Mouse (Mus musculus) frontal cortex, adult (tissue): ENCODE measurements around the gene Tnfsf15.

Source experiments
- ATAC-seq: cut with Nextera tagmentation; 2 replicates; pipeline ENCODE4 v1.9.2; 2017; ENCODE audit warnings: mild to moderate bottlenecking, moderate library complexity, mixed read lengths; ENCODE audit not compliant: low TSS enrichment

The Tnfsf15 gene

DNA sequence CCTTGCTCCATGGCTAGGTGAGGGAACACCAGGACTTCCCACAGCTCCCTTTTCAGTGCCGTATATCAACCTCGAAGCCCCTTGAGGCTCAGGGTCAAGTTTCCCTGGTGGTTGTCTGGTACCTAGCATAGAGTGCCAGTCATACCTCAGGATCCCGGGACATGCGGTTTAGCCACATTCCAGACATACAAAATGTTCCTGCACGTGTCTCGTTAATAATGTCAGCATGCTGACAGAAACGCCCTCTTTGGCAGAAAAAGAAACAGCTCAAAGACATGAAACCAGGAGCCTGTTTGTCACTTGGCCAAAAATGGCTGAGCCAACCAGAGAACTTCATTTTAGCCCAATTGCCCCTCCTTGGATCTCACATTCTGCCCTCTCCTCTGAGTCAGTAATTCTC, 2.8 kb downstream of the Tnfsf15 start:
- ATAC-seq = no peak

DNA sequence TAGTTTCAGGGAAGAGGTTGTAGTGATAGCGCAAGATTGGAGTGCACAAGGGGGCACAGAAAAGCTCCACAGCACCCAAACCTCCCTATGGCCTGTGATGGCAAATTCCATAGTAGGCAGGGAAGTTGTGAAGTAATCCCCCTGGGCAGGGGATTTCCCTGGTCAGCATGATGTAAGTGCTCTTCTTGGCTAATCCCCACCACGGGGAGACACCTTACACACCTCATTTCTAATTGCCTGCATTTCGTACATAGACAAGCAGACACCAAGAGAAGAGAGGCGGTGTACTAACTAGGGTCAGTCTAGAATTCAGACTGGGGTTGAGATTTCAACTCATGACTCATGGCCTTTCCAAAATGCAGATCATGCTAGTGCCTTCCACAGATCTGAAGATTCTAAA, 4.2 kb downstream of the Tnfsf15 start:
- no peak for ATAC-seq

GRCm38 (mm10) chr4:63740001-63740400, 4.9 kb downstream of the Tnfsf15 start:
- no peak for ATAC-seq

DNA sequence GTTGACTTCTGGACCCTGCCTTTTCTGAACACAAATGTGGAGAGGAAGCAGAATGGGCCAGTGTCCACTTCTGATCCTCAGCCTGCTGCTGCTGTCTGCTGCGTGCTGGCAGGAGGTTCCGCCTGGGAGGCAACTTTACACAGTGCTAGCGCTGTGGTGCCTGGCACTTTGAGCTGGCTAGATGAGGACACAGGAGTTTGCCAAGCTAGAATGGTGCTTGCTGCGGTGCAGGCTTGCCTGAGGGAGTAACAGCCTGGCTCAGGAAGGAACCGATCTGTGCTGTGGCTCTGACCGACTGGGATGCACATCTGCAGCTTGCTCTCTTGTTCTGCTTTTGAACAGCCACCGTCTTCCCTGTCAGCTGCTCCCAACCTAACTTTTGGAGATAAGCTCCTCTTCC, 5.4 kb downstream of the Tnfsf15 start:
- peak; percentile 67 for ATAC-seq

GRCm38 (mm10) chr4:63738364-63738997, 6.4 kb downstream of the Tnfsf15 start:
- no peak for ATAC-seq

GRCm38 (mm10) chr4:63731299-63731698, 13.6 kb downstream of the Tnfsf15 start:
- no peak for ATAC-seq

DNA sequence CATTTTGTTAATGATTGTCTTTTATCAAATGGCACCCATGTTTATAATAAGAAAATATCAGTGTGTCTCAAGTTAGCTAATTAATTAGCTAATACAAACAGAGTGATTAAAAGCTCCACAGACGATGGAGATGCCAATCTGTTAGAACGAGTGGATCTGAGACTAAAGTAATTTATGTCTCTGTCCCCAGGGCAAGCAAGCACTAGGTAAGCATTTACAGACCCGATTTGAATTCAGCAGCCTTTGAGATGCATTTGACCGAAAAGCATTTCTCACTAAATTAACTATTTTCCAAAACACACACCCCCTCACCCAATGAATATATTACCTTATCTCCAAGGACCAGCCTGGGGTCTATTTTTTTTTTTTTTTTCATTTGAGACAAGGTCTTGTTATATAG, 18.2 kb downstream of the Tnfsf15 start:
- ATAC-seq = no peak

- ATAC-seq = no peak
These were observed 18.9 kb downstream of the Tnfsf15 start for GRCm38 (mm10) chr4:63725981-63726380.

DNA sequence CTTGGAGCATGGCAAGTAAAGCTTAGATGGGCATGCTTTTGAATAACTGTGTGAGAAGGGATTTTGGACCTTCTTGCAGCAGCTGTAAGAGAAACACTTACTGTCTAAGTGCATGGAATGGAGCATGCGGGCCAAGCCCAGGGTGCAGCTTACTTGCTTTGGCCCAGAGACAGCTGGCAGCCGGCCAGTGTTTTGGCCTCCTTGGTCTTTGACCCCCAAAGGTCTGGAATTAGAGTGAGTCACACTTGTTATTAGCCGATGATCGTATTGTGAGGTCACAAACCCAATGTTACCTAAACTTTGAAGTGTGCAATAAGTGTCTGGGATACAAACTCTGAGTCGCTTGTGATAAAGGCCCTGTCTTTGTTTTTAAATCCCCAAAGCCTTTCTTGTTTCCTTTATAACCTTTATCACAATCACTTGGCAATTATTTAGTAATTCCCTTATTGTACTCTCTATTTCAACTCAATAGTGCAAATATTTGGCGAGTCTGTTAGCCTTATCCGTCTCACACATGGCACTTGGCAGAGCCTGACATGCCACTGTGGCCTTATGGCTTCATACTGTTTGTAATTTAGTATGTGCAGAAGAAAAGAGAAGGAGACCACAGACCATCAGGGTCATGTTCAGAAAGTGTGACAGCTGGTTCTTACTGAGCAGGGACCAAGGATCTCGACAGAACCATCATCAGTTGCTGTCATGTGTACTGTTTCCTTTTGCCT, 26.8 kb downstream of the Tnfsf15 start:
- no peak for ATAC-seq

- ATAC-seq = no peak
These were observed 33.0 kb downstream of the Tnfsf15 start for GRCm38 (mm10) chr4:63711886-63712285.

DNA sequence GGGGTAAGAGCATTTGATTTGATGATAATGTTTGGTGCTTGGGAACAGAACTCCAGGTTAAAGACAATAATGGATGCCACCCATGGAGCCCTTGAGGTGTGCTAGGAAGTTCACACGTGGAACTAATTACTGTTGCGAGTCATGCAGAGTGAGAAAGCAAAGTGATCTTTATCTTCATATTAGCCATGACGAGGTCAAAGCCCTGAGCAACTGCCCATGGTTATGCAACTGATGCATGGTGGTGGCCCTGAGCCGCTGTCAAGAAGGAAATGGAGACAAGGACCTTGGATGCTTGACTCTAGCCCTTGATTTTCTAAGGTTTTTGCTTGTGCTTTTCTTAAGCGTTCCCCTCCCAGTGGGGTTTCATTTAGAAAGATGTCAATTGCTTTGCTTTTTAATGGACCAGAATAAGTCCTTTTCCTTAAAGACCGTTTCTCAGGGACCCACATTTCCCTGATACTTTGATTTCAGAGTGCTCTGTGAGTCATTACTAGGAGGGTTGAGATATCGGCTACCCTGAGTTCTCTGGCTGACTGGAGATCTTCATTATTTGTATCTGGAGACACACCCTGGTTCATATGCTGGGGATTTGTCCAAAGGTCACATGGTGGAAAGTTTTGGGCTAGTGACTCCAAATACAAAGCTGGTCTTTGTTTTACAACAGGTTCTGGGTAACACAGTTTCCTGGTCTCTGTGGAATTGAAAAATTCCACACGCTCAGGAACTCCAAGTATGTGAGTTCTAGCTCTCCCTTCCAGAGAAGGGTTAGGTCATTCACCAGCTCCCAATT, 34.3 kb downstream of the Tnfsf15 start:
- no peak for ATAC-seq

GRCm38 (mm10) chr4:63706279-63706971, 38.5 kb downstream of the Tnfsf15 start:
- no peak for ATAC-seq

- no peak for ATAC-seq
These were observed 40.7 kb downstream of the Tnfsf15 start for GRCm38 (mm10) chr4:63704232-63704631.

DNA sequence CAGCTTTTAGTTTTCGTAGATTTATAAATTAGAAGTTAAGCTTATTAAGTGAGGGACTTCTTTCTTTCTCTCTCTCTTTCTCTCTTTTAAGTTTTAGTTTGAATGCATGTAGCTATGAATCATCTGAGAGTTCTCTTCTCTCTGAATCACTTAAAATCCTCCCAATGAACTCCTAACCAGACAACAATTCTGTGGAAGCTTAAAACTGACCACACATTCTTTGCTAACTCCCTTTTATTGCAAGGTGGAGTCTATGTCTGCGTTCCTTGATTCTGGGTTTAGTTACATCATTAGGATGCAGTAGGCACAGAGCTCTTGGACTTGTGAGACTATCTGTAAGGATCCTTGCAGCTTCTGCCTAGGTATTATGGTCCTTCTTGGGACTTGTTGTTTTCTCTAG, 41.2 kb downstream of the Tnfsf15 start:
- ATAC-seq = no peak

GRCm38 (mm10) chr4:63702006-63702704, 42.8 kb downstream of the Tnfsf15 start:
- no peak for ATAC-seq

DNA sequence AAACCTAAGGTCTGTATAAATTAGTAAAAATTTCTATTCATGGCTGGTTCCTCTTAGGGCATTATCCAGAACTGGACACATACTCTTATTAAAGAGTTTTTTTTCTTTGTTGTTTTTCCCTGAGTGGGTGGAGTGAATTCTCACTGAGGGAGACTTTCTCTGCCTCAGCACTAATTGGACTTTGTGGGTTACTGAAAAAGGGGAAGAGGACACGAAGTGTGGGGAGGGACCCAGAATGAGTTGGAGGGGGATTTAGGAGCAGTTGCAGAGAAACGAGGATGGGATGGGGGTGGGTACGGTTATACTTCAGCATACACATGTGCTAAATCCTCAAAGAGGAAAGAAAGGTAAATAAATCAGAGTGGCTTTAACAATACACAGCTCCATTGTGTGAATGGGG, 45.2 kb downstream of the Tnfsf15 start:
- ATAC-seq = no peak

DNA sequence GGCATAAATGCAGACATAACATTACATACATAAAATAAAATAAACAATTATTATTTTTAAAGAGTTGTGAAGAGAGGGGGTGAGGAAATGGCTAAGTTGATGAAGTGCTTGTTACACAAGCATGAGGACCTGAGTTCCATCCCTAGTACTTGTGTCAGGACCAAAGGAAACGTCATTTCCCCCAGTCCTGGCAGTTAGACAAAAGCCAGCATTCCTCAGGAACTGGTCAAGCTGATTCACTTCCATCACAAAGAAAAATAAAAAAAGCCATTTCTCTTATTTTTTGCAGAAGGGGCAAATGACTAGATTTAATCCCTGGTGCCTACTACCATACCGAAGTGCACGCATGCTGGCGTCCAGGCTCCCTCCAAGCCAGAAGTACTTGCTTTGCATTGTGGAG, 48.0 kb downstream of the Tnfsf15 start:
- no peak for ATAC-seq

- no peak for ATAC-seq
These were observed 52.6 kb downstream of the Tnfsf15 start for GRCm38 (mm10) chr4:63692351-63692750.

DNA sequence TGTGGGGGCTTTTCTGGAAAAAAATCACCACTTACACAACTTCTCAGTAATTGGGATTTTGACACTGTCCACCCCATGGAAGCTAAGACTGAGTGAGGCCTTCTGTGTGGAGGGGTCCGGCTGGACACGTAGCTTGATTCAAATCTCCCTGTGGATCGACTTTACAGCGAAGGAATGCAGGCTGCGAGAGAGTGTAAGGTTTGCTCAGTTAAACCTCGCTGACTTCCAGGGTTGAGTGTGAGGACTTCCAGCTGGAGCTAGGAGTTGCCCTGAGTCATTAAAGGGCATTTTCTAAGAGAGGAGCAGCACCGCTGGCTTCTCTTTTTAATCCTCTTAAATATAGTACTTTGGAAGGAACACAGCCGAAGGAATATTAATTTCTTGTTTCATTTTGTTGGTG, 57.5 kb downstream of the Tnfsf15 start:
- ATAC-seq = no peak

- peak; percentile 50; the same call in 1 of the 2 replicates for ATAC-seq
These were observed 58.8 kb downstream of the Tnfsf15 start for GRCm38 (mm10) chr4:63686157-63686556.

GRCm38 (mm10) chr4:63685253-63685525, 59.7 kb downstream of the Tnfsf15 start:
- ATAC-seq = no peak
